Mouse (Mus musculus): ENCODE measurements around the gene Otud3. TPM values are rescaled to one million over a fixed set of nuclear protein-coding genes. Genes with fewer than 3 reads are reported as not detected.

Gene Otud3
- polyA plus RNA-seq, 1 experiment = 4.5 TPM

DNA sequence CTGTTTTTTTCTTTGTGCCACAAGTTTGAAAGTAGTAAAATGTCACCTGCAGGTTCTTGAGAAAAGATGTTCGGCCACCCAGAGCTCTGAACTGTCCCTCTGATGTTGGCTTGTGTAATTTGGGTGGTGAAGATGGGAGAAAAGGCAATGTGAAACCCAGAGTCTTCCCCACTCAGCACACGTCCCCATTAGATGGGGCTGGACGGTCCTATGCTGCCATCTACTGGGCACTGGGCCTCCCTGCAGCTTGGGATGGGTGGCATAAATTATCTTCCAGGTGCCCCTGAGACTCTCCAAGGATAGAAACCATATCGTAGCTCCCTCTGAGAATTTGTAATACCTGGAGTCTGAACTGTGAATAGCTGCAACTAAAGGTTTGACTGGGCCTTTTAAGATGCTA lies 62.3 kb downstream of the Otud3 start:
- Histone ChIP-seq H3K4me3 (ENCODE audit: insufficient read depth, low read depth, low read length) (no peak overlapping the region), H3K4me1 (ENCODE audit: control insufficient read depth, insufficient read depth, insufficient read length, low read length) (no peaks in the 10 kb centered on the region), H3K27ac (replicated peaks; ENCODE audit: low read depth, low read length) (no peak overlapping the region)

Other genes starting within 250 kb of the Otud3 start
- gene Pla2g2c, start 189.2 kb downstream of the Otud3 start, polyA plus RNA-seq (2012; ENCODE audit: insufficient read depth, insufficient read length, missing spikeins) = not detected in 2 replicates
- gene Ubxn10, start 176.8 kb downstream of the Otud3 start, polyA plus RNA-seq (2012; ENCODE audit: insufficient read depth, insufficient read length, missing spikeins) = not detected in 2 replicates
- gene Pla2g2f, start 156.3 kb downstream of the Otud3 start, polyA plus RNA-seq (2012; ENCODE audit: insufficient read depth, insufficient read length, missing spikeins) = not detected in 2 replicates
- 1.9 and 4.9 TPM in 2 replicates for gene Pla2g2d, start 138.2 kb downstream of the Otud3 start, polyA plus RNA-seq (2012; ENCODE audit: insufficient read depth, insufficient read length, missing spikeins)
- gene Pla2g5, start 50.5 kb downstream of the Otud3 start, polyA plus RNA-seq (2012; ENCODE audit: insufficient read depth, insufficient read length, missing spikeins) = 1.5 TPM in 1 of 2 replicates, not detected in the other
- gene Gm13030, start 40.0 kb downstream of the Otud3 start, polyA plus RNA-seq (2012; ENCODE audit: insufficient read depth, insufficient read length, missing spikeins) = not detected in 2 replicates
- 4.0 TPM in 1 of 2 replicates, not detected in the other for gene Pla2g2e, start 36.0 kb downstream of the Otud3 start, polyA plus RNA-seq (2012; ENCODE audit: insufficient read depth, insufficient read length, missing spikeins)
- gene Rnf186, start 53.2 kb upstream of the Otud3 start, polyA plus RNA-seq (2012; ENCODE audit: insufficient read depth, insufficient read length, missing spikeins) = not detected in 2 replicates
- 10.3 and 12.2 TPM in 2 replicates for gene Tmco4, start 58.9 kb upstream of the Otud3 start, polyA plus RNA-seq (2012; ENCODE audit: insufficient read depth, insufficient read length, missing spikeins)
- gene Htr6, start 161.6 kb upstream of the Otud3 start, polyA plus RNA-seq (2012; ENCODE audit: insufficient read depth, insufficient read length, missing spikeins) = not detected in 2 replicates
- 6.3 and 11.7 TPM in 2 replicates for gene Nbl1, start 179.0 kb upstream of the Otud3 start, polyA plus RNA-seq (2012; ENCODE audit: insufficient read depth, insufficient read length, missing spikeins)
- 1,161 and 1,254 TPM in 2 replicates for gene Minos1, start 217.2 kb upstream of the Otud3 start, polyA plus RNA-seq (2012; ENCODE audit: insufficient read depth, insufficient read length, missing spikeins)

Data from brown adipose tissue, adult 24 weeks (tissue).